Mouse (Mus musculus) liver, embryonic 16.5 days (tissue): ENCODE data around the gene Emc8. TPM values are rescaled to one million over a fixed set of nuclear protein-coding genes. Genes with fewer than 3 reads are reported as not detected.

Experiments
- ATAC-seq: fragments of 200-750 bp; cut with Nextera tagmentation; 2 replicates; pipeline ENCODE4 v1.8.0; 2017; ENCODE audit warnings: low read depth, mild to moderate bottlenecking, moderate number of reproducible peaks, moderate library complexity
- H3K27ac ChIP-seq: fragments of 300-500 bp; sonication (generic); 2 replicates; pipeline ENCODE4 v1.5.1; 2014; ENCODE audit warnings: mild to moderate bottlenecking, low read length
- H3K27me3 ChIP-seq: fragments of 300-500 bp; sonication (generic); 2 replicates; pipeline ENCODE4 v1.6.1; 2014; ENCODE audit warnings: low read depth, low read length, mixed read lengths; ENCODE audit not compliant: control insufficient read depth, insufficient read depth
- H3K36me3 ChIP-seq: fragments of 300-500 bp; sonication (generic); 2 replicates; pipeline ENCODE4 v1.6.1; 2014; ENCODE audit warnings: mild to moderate bottlenecking; ENCODE audit not compliant: control insufficient read depth, insufficient read depth
- H3K4me1 ChIP-seq: fragments of 300-500 bp; sonication (generic); 2 replicates; pipeline ENCODE4 v1.6.1; 2014; ENCODE audit warnings: low read depth, low read length, mixed read lengths; ENCODE audit not compliant: control insufficient read depth
- H3K4me2 ChIP-seq: fragments of 300-500 bp; sonication (generic); 2 replicates; pipeline ENCODE4 v1.6.1; 2014; ENCODE audit warnings: low read depth, low read length, mixed read lengths
- H3K4me3 ChIP-seq: fragments of 300-500 bp; sonication (generic); 2 replicates; pipeline ENCODE4 v1.5.1; 2014; ENCODE audit warnings: low read depth, mild to moderate bottlenecking, low read length
- H3K9ac ChIP-seq: fragments of 300-500 bp; sonication (generic); 2 replicates; pipeline ENCODE4 v1.6.1; 2014; ENCODE audit warnings: low read depth, low read length
- H3K9me3 ChIP-seq: fragments of 300-500 bp; sonication (generic); replicated peaks from 2 replicates; pipeline ENCODE4 v1.6.1; 2016; ENCODE audit warnings: low read length; ENCODE audit not compliant: control insufficient read depth
- WGBS: fragments of 180-500 bp; shearing (Covaris S2); extraction: QIAGEN DNeasy Blood & Tissue Kit; methylation state at CpG from one replicate; pipeline ENCODE4 v1.1.7; 2014; ENCODE audit not compliant: insufficient replicate concordance; 5-methylcytosine and 5-hydroxymethylcytosine counted together
- polyA plus RNA-seq: library from polyadenylated mRNA; unstranded; fragments of >200 nt; fragmentation: Nextera tagmentation; extraction: Ambion mirVana; gene quantifications from 2 replicates; pipeline ENCODE4 v1.2.1, GENCODE M21; 2015

Gene Emc8
- polyA plus RNA-seq, 1 experiment from 2014 or later, result 83.1 TPM

GRCm38 (mm10) chr8:120699565-120699964 is 31.2 kb upstream of the Emc8 start:
- Histone ChIP-seq H3K4me1 (no peaks in the 10 kb centered on the region; the same call in none of the 2 replicates), H3K27me3 (no peaks in the 10 kb centered on the region), H3K9me3 (no peaks in the 10 kb centered on the region), H3K27ac (peak overlapping the region; percentile 6; the same call in 1 of the 2 replicates), H3K4me3 (no peak overlapping the region), H3K36me3 (no peaks in the 10 kb centered on the region), H3K4me2 (no peak overlapping the region), H3K9ac (no peak overlapping the region)
- WGBS, result 24% methylated on average over 2 of the region's 2 CpGs
- ATAC-seq, result peak; percentile 35; the same call in 1 of the 2 replicates

GRCm38 (mm10) chr8:120699079-120699478 is 30.7 kb upstream of the Emc8 start:
- no peaks in the 10 kb centered on the region for H3K27me3 ChIP-seq
- no peaks in the 10 kb centered on the region for H3K36me3 ChIP-seq
- ATAC-seq, result no peak
- peaks cover 2% of the 10 kb centered on the region for H3K4me1 ChIP-seq
- no peak overlapping the region for H3K4me2 ChIP-seq
- no peak overlapping the region for H3K4me3 ChIP-seq
- 49% methylated on average over 6 of the region's 6 CpGs for WGBS
- no peak overlapping the region for H3K9ac ChIP-seq
- no peaks in the 10 kb centered on the region for H3K9me3 ChIP-seq
- no peak overlapping the region for H3K27ac ChIP-seq

GRCm38 (mm10) chr8:120698426-120698825 is 30.1 kb upstream of the Emc8 start:
- no peaks in the 10 kb centered on the region for H3K36me3 ChIP-seq
- H3K27me3 ChIP-seq, result no peaks in the 10 kb centered on the region
- 78% methylated on average over 7 of the region's 7 CpGs for WGBS
- no peak for ATAC-seq
- no peak overlapping the region for H3K4me2 ChIP-seq
- no peak overlapping the region for H3K4me3 ChIP-seq
- no peak overlapping the region for H3K9ac ChIP-seq
- no peaks in the 10 kb centered on the region for H3K9me3 ChIP-seq
- peaks cover 6% of the 10 kb centered on the region for H3K4me1 ChIP-seq
- no peak overlapping the region for H3K27ac ChIP-seq

- no peak for ATAC-seq
- no peaks in the 10 kb centered on the region for H3K27me3 ChIP-seq
- H3K9me3 ChIP-seq, result no peaks in the 10 kb centered on the region
- peaks cover 6% of the 10 kb centered on the region for H3K4me1 ChIP-seq
- no peak overlapping the region for H3K9ac ChIP-seq
- no peak overlapping the region for H3K4me3 ChIP-seq
- no peaks in the 10 kb centered on the region for H3K36me3 ChIP-seq
- H3K4me2 ChIP-seq, result no peak overlapping the region
- no peak overlapping the region for H3K27ac ChIP-seq
These were observed 29.6 kb upstream of the Emc8 start for GRCm38 (mm10) chr8:120697979-120698272.

- Histone ChIP-seq H3K9ac (no peak overlapping the region), H3K4me3 (no peak overlapping the region), H3K36me3 (no peaks in the 10 kb centered on the region), H3K9me3 (no peaks in the 10 kb centered on the region), H3K4me2 (no peak overlapping the region), H3K27ac (no peak overlapping the region), H3K4me1 (peaks cover 6% of the 10 kb centered on the region), H3K27me3 (no peaks in the 10 kb centered on the region)
- ATAC-seq, result no peak
- WGBS, result 40% methylated on average over 17 of the region's 17 CpGs
These were observed 29.0 kb upstream of the Emc8 start for GRCm38 (mm10) chr8:120697154-120697978.

GRCm38 (mm10) chr8:120696401-120697153 is 28.2 kb upstream of the Emc8 start:
- no peak for ATAC-seq
- H3K4me2 ChIP-seq, result no peak overlapping the region

GRCm38 (mm10) chr8:120693861-120694493 is 25.6 kb upstream of the Emc8 start:
- Histone ChIP-seq H3K27ac (no peak overlapping the region), H3K36me3 (no peaks in the 10 kb centered on the region), H3K9me3 (no peaks in the 10 kb centered on the region), H3K4me2 (no peak overlapping the region), H3K27me3 (0 out of 2 replicates have a peak, but pooled peaks cover under 1% of the 10 kb centered on the region), H3K4me1 (peaks cover 6% of the 10 kb centered on the region), H3K4me3 (no peak overlapping the region), H3K9ac (no peak overlapping the region)
- peak; percentile 42 for ATAC-seq
- 34% methylated on average over 22 of the region's 22 CpGs for WGBS

More at GRCm38 (mm10) chr8:120696401-120697153, 28.2 kb upstream of the Emc8 start:
- H3K27me3 ChIP-seq, result no peaks in the 10 kb centered on the region
- no peak overlapping the region for H3K9ac ChIP-seq
- 51% methylated on average over 13 of the region's 13 CpGs for WGBS
- peaks cover 6% of the 10 kb centered on the region for H3K4me1 ChIP-seq
- no peak overlapping the region for H3K4me3 ChIP-seq
- H3K36me3 ChIP-seq, result no peaks in the 10 kb centered on the region
- H3K27ac ChIP-seq, result no peak overlapping the region
- H3K9me3 ChIP-seq, result no peaks in the 10 kb centered on the region

- H3K9ac ChIP-seq, result no peak overlapping the region
- no peaks in the 10 kb centered on the region for H3K9me3 ChIP-seq
- WGBS, result 56% methylated on average over 4 of the region's 4 CpGs
These were observed 24.6 kb upstream of the Emc8 start for GRCm38 (mm10) chr8:120692934-120693333.

More at GRCm38 (mm10) chr8:120692934-120693333, 24.6 kb upstream of the Emc8 start:
- Histone ChIP-seq H3K27me3 (peaks cover 3% of the 10 kb centered on the region; the same call in 1 of the 2 replicates), H3K4me2 (no peak overlapping the region), H3K27ac (no peak overlapping the region), H3K4me1 (peaks cover 6% of the 10 kb centered on the region), H3K4me3 (no peak overlapping the region), H3K36me3 (no peaks in the 10 kb centered on the region)
- ATAC-seq, result no peak
